Mouse (Mus musculus) embryo, embryonic 10 days (tissue): ENCODE results near the gene Comtd1.
A peak's percentile ranks its signal among the peaks of the same experiment; 100 is the strongest.

Experiments used
- DNase-seq: peaks from one replicate; pipeline ENCODE4 v3.0.0-alpha.2; 2015; ENCODE audit warnings: low spot score

Gene Comtd1

GRCm38 (mm10) chr14:21838336-21839017, 10.3 kb downstream of the Comtd1 start:
- DNase-seq: no peak

DNA sequence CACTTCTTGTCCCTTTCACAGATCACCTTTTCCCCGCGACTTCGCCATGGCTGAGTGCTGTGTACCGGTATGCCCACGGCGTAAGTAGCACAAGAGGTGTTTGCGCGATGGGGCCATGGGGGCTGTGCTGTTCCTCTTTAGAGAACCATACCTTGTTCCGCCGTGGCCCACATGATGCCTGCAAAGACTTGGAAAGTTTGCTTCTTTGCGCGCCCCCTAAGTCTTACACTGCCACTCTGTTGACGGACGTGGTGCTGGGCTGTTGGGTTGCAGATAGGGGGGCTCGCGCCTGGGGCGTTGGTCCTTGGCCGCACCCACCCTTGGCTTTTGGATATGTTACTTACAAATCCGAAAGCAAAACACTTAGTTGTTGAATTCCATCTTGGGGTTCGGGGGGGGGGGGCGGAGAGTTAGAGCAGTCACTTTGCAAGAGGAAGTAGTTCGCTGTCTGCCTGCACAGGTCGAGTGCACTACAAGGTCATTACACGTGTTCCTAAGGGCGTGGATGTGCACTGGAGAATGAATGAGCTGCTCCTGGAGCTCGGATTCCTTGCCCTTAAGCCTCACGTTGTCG, 16.9 kb downstream of the Comtd1 start:
- no peak for DNase-seq

- peak; percentile 98 for DNase-seq
Observed at GRCm38 (mm10) chr14:21830876-21831767, 17.7 kb downstream of the Comtd1 start.

GRCm38 (mm10) chr14:21825786-21826491, 22.8 kb downstream of the Comtd1 start:
- DNase-seq: no peak

- no peak for DNase-seq
Observed at GRCm38 (mm10) chr14:21824938-21825337, 23.8 kb downstream of the Comtd1 start, which contains the start of gene Vdac2. Gene Vdac2 (plus strand): TSS chr14:21825238.

DNA sequence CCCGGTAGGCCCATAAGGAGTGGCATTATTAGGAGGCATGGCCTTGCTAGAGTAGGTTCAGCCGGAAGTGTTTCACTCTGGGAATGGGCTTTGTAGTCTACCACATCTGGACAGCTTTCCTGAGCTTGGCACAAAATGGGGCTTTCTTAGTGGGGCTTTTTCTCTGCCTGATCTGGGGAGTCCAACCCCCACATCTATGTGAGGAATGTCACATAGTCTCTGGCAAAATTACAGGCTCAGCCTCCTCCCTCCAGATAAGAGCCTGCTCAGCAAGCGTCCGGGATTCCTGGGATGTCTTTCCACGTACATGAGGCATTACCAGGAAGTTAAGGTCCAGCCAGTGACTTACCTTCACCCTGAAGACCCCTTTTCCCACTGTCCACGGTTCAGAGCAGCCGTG, 24.9 kb downstream of the Comtd1 start:
- no peak for DNase-seq

- DNase-seq: no peak
Observed at GRCm38 (mm10) chr14:21822795-21823374, 25.9 kb downstream of the Comtd1 start.

- no peak for DNase-seq
Observed at GRCm38 (mm10) chr14:21822307-21822706, 26.5 kb downstream of the Comtd1 start.

- no peak for DNase-seq
Observed at GRCm38 (mm10) chr14:21820880-21821505, 27.8 kb downstream of the Comtd1 start.

GRCm38 (mm10) chr14:21817453-21817852, 31.3 kb downstream of the Comtd1 start:
- DNase-seq: no peak

DNA sequence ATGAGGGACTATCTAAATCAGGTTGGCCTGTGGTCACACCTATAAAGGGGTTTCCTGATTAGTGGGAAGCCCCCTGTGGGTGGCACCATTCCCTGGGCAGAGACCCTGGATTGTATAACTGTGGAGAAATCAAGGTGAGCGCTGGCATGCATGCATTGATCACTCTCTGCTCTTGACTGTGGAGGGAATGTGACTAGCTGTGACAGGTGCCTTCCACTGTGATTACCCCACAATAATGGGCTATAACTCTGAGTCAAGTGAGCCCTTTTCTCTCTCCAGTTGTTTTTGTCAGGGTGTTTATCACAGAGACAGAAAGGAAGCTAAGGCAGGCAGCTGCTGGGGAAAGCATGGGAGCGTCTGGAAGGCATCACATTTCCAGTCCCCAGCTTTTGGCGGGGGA, 32.5 kb downstream of the Comtd1 start:
- DNase-seq: no peak

GRCm38 (mm10) chr14:21814606-21815005, 34.2 kb downstream of the Comtd1 start:
- no peak for DNase-seq

GRCm38 (mm10) chr14:21813847-21814246, 34.9 kb downstream of the Comtd1 start:
- DNase-seq: no peak

GRCm38 (mm10) chr14:21813216-21813615, 35.6 kb downstream of the Comtd1 start:
- DNase-seq: no peak

- peak; percentile 83 for DNase-seq
Observed at GRCm38 (mm10) chr14:21812590-21813162, 36.1 kb downstream of the Comtd1 start.

DNA sequence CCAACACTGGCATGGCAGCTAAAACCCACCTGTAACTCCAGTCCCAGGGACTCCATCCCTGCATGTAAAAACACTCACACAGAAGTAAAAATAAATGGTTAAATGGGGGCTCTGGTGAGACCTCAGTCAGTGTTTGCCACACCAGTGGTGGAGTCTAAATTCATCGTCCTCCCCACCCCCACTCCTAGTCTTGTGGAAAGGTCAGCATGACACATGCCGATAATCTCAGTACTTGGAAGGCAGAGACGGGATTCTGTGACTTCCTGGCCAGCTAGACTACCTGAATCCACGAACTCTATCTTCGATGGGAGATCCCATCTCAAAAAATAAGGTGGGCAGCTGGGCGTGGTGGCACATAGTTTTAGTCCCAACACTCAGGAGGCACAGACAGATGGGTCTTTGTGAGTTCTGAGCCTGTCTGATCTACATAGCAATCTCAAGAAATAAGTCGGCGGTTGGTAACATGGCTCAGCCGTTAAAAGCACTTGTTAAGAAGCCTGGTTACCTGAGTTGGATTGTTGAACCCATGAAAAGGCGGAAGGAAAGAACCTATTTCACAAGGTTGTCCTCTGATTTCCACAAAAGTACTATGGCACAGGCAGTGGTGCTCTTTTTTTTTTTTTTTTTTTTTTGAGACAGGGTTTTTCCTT, 36.9 kb downstream of the Comtd1 start:
- no peak for DNase-seq

DNA sequence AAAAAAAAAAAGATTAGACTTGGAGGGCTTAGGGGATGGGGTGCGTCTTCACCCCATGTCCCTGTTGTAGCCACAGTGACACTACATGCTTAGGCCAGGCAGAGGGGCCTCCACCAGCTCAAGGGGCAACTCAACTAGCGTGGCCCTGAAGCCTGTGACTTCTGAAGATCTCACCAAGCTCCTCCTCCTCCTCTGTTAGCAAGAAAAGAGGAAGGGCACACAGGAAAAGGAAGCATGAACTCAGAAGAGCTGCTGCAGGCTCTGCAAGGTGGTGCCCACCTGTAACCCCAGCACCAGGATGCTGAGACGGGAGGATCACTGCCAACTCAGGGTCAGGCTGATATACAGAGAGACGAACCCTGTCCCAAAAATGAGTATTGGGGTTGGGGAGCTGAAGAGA, 37.5 kb downstream of the Comtd1 start:
- no peak for DNase-seq

DNA sequence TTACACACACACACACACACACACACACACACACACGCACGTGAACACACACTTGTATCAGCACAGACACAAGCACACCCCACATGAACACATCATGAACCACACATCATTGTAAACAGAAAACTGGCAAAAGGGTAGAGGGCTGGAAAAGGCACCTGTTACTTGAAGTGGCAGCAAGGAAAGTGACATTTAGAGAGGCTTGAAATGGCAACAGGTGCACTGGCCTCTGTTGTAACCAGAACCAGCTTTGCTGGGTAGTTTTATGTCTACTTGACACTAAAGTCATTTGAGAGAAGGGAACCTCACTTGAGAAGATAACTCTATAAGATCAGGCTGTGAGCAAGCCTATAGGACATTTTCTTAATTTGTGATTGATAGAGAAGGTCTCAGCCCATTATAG, 39.4 kb downstream of the Comtd1 start:
- DNase-seq: no peak

DNA sequence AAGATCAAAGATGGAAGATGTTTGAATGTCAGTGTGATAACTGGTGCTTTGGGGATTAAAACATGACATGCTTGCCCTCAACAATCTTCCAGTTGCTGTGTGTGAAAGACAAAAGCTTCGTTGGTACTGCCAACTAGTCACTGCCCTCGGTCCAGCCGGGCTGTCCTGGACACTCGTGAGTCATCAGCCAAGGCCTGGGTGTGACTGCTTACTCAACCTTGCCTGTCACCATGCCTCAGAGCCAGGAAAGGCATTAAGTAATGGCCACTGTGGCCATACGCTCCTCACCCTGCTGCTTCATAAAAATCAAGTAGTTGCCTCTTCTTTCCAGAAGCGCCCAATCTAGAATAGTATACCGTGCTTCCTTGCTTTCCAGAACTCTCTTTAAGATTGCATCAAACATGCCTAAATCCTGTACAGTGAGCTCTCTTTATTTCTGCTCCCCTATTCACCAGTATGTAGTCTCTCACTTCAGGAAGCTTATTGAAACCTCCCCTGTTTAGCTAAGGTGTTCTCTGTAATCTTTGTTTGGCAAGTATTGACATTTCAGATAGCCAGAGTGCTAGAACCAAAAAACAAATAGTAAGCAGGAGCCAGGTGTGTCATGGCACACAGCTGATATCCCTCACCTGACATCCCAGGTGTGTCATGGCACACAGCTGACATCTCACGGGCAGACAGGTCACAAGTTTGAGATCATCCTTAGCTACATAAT, 40.4 kb downstream of the Comtd1 start:
- no peak for DNase-seq

DNA sequence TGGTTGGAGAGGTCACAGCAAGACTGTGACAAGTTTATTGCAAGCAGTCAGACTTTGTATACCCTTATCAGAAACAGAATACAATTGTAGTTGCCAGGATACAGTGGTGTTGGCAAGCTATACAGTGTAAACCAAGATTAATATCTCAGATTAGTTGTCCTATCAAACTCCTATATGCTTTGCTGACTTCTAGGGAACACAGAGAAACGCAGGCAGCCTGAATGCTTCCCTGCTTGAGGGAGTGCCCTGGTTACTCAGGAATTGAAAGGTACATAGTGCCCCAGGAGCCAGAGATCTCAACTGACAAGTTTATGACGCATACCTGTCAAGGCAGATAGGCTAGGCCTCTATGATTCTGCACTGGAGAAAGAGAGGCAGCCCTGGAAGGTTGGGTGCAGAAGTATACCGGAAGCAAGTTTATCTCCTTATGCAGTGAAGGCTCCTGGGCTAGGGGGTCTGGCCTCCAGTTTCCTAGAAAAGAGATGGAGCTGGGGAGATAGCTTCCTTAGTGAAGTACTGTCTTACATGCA, 42.1 kb downstream of the Comtd1 start:
- DNase-seq: no peak
